Mouse (Mus musculus): Measurements from ENCODE around the gene Grik4.

DNA sequence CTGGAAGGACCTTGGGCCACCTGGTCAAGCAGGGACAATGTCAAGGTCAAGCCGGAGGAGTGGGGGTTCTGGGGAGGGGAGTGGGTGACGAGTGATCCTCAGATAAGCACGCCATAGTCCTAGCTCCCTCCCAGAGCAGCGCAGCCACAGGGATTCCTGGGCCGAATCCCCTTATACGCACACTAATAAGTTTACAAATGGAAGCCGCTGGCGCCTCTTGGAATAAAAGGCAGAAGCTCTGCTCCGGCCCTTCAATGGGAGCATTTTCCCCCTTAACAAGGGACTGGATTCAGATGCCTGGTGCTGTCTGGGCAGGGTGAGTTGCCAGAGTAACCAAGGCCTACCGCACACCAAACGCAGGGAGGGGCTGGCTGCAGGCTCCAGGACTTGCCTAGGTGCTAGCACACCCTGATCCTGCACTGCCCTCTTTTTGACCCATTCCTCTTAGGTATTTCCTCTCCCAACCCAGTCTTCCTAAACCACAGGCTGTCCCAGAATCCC lies 46.2 kb downstream of the Grik4 start:
- TF ChIP-seq CTCF (IDR thresholded peaks at IDR 0.05; ENCODE audit: control insufficient read depth, insufficient read depth, insufficient replicate concordance, low read depth, low read length) (no peak), POLR2A (IDR thresholded peaks at IDR 0.05; ENCODE audit: control insufficient read depth, low read depth, low read length) (no peak)
